In the genomic region with DNA sequence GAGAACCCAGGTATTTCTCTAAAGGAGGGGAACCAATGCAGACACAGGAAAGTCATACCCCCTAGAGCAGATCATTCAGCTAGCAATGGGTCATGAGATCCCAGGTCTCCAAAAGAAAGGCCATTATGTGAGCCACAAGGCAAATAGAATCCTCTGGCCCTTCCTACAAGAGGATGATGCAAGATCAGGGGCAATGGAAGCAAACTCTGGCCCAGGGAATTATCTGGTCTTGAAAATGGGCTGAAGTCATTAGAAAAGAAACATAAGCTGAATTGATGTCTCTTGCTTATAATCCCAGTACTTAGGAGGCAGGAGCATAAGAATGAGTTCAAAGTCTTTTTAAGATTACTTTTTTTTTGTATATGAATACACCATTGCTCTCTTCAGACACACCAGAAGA, we compare ENCODE assay signal across 31 mouse cellular contexts. TPM values are rescaled to one million over a fixed set of nuclear protein-coding genes. Genes with fewer than 3 reads are reported as not detected.
DNase-seq lines count a peak whose midpoint lies in the region; ATAC-seq and TF ChIP-seq lines count a peak whose summit lies in the region.
"Had no signal": no experiment of that assay in that cellular context is flagged by ENCODE, and none has a peak within 500 bp of the region (broad histone marks: within the 10 kb centered on the region; RNA-seq: fewer than 3 reads in every experiment).

No protein-coding gene starts in this region.

- DNase-seq in gastrocnemius, adult 2 months = no peak
- DNase-seq in gastrocnemius, adult 18-20 months (ENCODE audit: low spot score) = no peak
- no peak for DNase-seq in limb, embryonic 10.5 days (ENCODE audit: low spot score)
- no peak for DNase-seq in lung, postnatal 36 days
- DNase-seq in left cerebral cortex, adult 8-10 months (ENCODE audit: low spot score in 2 of 2) = no peak
- DNase-seq: adrenal gland, adult 2 months; adrenal gland, postnatal 14 days; cerebellum, adult 11 months; cerebellum, adult 2 months; cerebellum, adult 9-11 months; cerebellum, postnatal 25 days; gastrocnemius, postnatal 10 days; heart, postnatal 10 days; heart, postnatal 36 days had no signal

- H3K4me3 ChIP-seq in gastrocnemius, adult 2 months = no peak overlapping the region
- H3K4me3 ChIP-seq in limb, embryonic 15.5 days = no peak overlapping the region
- no peak overlapping the region for H3K4me3 ChIP-seq in limb, embryonic 10.5 days
- H3K4me3 ChIP-seq in stomach, embryonic 16.5 days (replicated peaks; ENCODE audit: low read length) = no peak overlapping the region
- H3K4me3 ChIP-seq: embryonic facial prominence, embryonic 12.5 days; forebrain, embryonic 10.5 days; forebrain, embryonic 13.5 days; heart, embryonic 12.5 days; heart, embryonic 15.5 days; hindbrain, embryonic 10.5 days; hindbrain, embryonic 13.5 days; intestine, embryonic 15.5 days had no signal

- intact Hi-C loops in gastrocnemius, adult 2 months (cut with DNase I) = no loop called here

- no peak for ATAC-seq in limb, embryonic 15.5 days (ENCODE audit: insufficient number of reproducible peaks, low FRiP score, low TSS enrichment, low read depth)
- ATAC-seq in stomach, embryonic 16.5 days (ENCODE audit: insufficient read depth, low FRiP score) = no peak
- ATAC-seq: CD4-positive, CD25-positive, alpha-beta regulatory T cell, adult 4 months; forebrain, embryonic 13.5 days; forebrain, embryonic 16.5 days; hindbrain, embryonic 16.5 days had no signal

- H3K9ac ChIP-seq in limb, embryonic 15.5 days = no peak overlapping the region
- no peak overlapping the region for H3K9ac ChIP-seq in stomach, embryonic 16.5 days (ENCODE audit: low read length)
- H3K9ac ChIP-seq: embryonic facial prominence, embryonic 12.5 days; forebrain, embryonic 13.5 days; heart, embryonic 12.5 days; heart, embryonic 15.5 days; hindbrain, embryonic 13.5 days; intestine, embryonic 15.5 days had no signal

- peaks cover 24% of the 10 kb centered on the region for H3K4me1 ChIP-seq in limb, embryonic 15.5 days
- H3K4me1 ChIP-seq in limb, embryonic 10.5 days = peaks cover 32% of the 10 kb centered on the region; the same call in 1 of the 2 replicates
- no peaks in the 10 kb centered on the region for H3K4me1 ChIP-seq in stomach, embryonic 16.5 days (ENCODE audit: control insufficient read depth, insufficient read depth, low read length)
- H3K4me1 ChIP-seq: forebrain, embryonic 13.5 days had no signal

- H3K9me3 ChIP-seq in limb, embryonic 15.5 days = no peaks in the 10 kb centered on the region
- H3K9me3 ChIP-seq in limb, embryonic 10.5 days (replicated peaks) = no peaks in the 10 kb centered on the region
- H3K9me3 ChIP-seq in stomach, embryonic 16.5 days (replicated peaks; ENCODE audit: control insufficient read depth, low read length) = no peaks in the 10 kb centered on the region
- H3K9me3 ChIP-seq: embryonic facial prominence, embryonic 12.5 days; forebrain, embryonic 10.5 days; forebrain, embryonic 13.5 days; heart, embryonic 12.5 days; heart, embryonic 15.5 days; hindbrain, embryonic 10.5 days; hindbrain, embryonic 13.5 days; intestine, embryonic 15.5 days had no signal

- H3K4me2 ChIP-seq in limb, embryonic 15.5 days = no peak overlapping the region
- H3K4me2 ChIP-seq in stomach, embryonic 16.5 days (ENCODE audit: low read depth, low read length) = no peak overlapping the region
- H3K4me2 ChIP-seq: embryonic facial prominence, embryonic 12.5 days; forebrain, embryonic 13.5 days; heart, embryonic 12.5 days; heart, embryonic 15.5 days; hindbrain, embryonic 13.5 days; intestine, embryonic 15.5 days had no signal

- no peak for TF ChIP-seq CTCF in gastrocnemius, adult 2 months (IDR thresholded peaks at IDR 0.05)

- H3K36me3 ChIP-seq in limb, embryonic 15.5 days = peaks cover 35% of the 10 kb centered on the region
- H3K36me3 ChIP-seq in limb, embryonic 10.5 days = no peaks in the 10 kb centered on the region
- H3K36me3 ChIP-seq in stomach, embryonic 16.5 days (ENCODE audit: control insufficient read depth, insufficient read depth, low read length) = no peaks in the 10 kb centered on the region
- H3K36me3 ChIP-seq: embryonic facial prominence, embryonic 12.5 days; forebrain, embryonic 10.5 days; hindbrain, embryonic 10.5 days; hindbrain, embryonic 13.5 days; intestine, embryonic 15.5 days had no signal

- 0 out of 2 replicates have a peak overlapping the region, but pooled peaks have one; percentile 4 for H3K27ac ChIP-seq in gastrocnemius, adult 2 months
- 0 out of 2 replicates have a peak overlapping the region, but pooled peaks have one; percentile 71 for H3K27ac ChIP-seq in limb, embryonic 15.5 days
- H3K27ac ChIP-seq in limb, embryonic 10.5 days = no peak overlapping the region
- peak overlapping the region; percentile 88; the same call in 1 of the 2 replicates for H3K27ac ChIP-seq in stomach, embryonic 16.5 days (ENCODE audit: low read length)
- H3K27ac ChIP-seq: embryonic facial prominence, embryonic 12.5 days; forebrain, embryonic 10.5 days; forebrain, embryonic 13.5 days; hindbrain, embryonic 13.5 days; intestine, embryonic 15.5 days had no signal

- no peaks in the 10 kb centered on the region for H3K27me3 ChIP-seq in limb, embryonic 15.5 days
- H3K27me3 ChIP-seq in limb, embryonic 10.5 days (ENCODE audit: low read depth, poor library complexity, severe bottlenecking) = no peaks in the 10 kb centered on the region
- H3K27me3 ChIP-seq in stomach, embryonic 16.5 days (ENCODE audit: control insufficient read depth, insufficient read depth, low read length) = no peaks in the 10 kb centered on the region
- H3K27me3 ChIP-seq: embryonic facial prominence, embryonic 12.5 days; forebrain, embryonic 13.5 days; heart, embryonic 12.5 days; heart, embryonic 15.5 days; hindbrain, embryonic 13.5 days; intestine, embryonic 15.5 days had no signal

RNA-seq across cellular contexts. Expression of a gene that starts 28.1 kb away (rescaled TPM):
- 1 to 10 TPM; 4.3 to 4.7 TPM for total RNA-seq in gastrocnemius, adult 2 months (2021)
- 1 to 10 TPM; 2.1 to 3.3 TPM for total RNA-seq in gastrocnemius, adult 18-20 months (2021)
- 10.9 and 11.3 TPM in 2 replicates for polyA plus RNA-seq in limb, embryonic 15.5 days (2015; fragmentation: Nextera tagmentation; extraction: Ambion mirVana)
- 9.3 and 11.6 TPM in 2 replicates for polyA plus RNA-seq in limb, embryonic 10.5 days (2016; fragmentation: Nextera tagmentation; extraction: Ambion mirVana)
- polyA plus RNA-seq in stomach, embryonic 16.5 days (2015; fragmentation: Nextera tagmentation; extraction: Ambion mirVana) = 12.9 and 13.1 TPM in 2 replicates
- 10 to 100 TPM in 1 of 4 experiments, 1 to 10 TPM in 3; 7.9 to 10.5 (median 8.9) TPM for total RNA-seq in left cerebral cortex, adult 8-10 months (2022)

RNA-seq across cellular contexts. Expression of a gene that starts 35.2 kb away (rescaled TPM):
- 1 to 10 TPM; 5.7 to 6.0 TPM for total RNA-seq in gastrocnemius, adult 2 months (2021)
- 1 to 10 TPM; 2.9 to 5.8 TPM for total RNA-seq in gastrocnemius, adult 18-20 months (2021)
- 49.1 and 52.2 TPM in 2 replicates for polyA plus RNA-seq in limb, embryonic 15.5 days (2015; fragmentation: Nextera tagmentation; extraction: Ambion mirVana)
- polyA plus RNA-seq in limb, embryonic 10.5 days (2016; fragmentation: Nextera tagmentation; extraction: Ambion mirVana) = 2.1 and 5.0 TPM in 2 replicates
- polyA plus RNA-seq in stomach, embryonic 16.5 days (2015; fragmentation: Nextera tagmentation; extraction: Ambion mirVana) = 24.0 and 28.1 TPM in 2 replicates
- 10 to 100 TPM; 14.2 to 17.9 (median 15.9) TPM for total RNA-seq in left cerebral cortex, adult 8-10 months (2022)
- total RNA-seq: common myeloid progenitor, adult 5-6 weeks; granulocyte monocyte progenitor cell, adult 5-6 weeks had no signal
- polyA plus RNA-seq: CD4-positive, CD25-positive, alpha-beta regulatory T cell, adult 4 months had no signal

RNA-seq across cellular contexts. Expression of a gene that starts 35.6 kb away (rescaled TPM):
- total RNA-seq in gastrocnemius, adult 2 months (2021) = under 1 TPM in 1 of 2 experiments, not detected in 1; 0.22 TPM
- not detected for total RNA-seq in gastrocnemius, adult 18-20 months (2021)
- 1.00 and 3.4 TPM in 2 replicates for polyA plus RNA-seq in limb, embryonic 15.5 days (2015; fragmentation: Nextera tagmentation; extraction: Ambion mirVana)
- polyA plus RNA-seq in limb, embryonic 10.5 days (2016; fragmentation: Nextera tagmentation; extraction: Ambion mirVana) = 0.35 TPM in 1 of 2 replicates, not detected in the other
- polyA plus RNA-seq in stomach, embryonic 16.5 days (2015; fragmentation: Nextera tagmentation; extraction: Ambion mirVana) = 1.2 and 1.3 TPM in 2 replicates
- total RNA-seq in left cerebral cortex, adult 8-10 months (2022) = under 1 TPM in 2 of 4 experiments, not detected in 2; 0.30 to 0.37 TPM
- total RNA-seq: common myeloid progenitor, adult 5-6 weeks; gastrocnemius, postnatal 36 days; granulocyte monocyte progenitor cell, adult 5-6 weeks; heart, postnatal 36 days; MEL had no signal
- polyA plus RNA-seq: CD4-positive, CD25-positive, alpha-beta regulatory T cell, adult 4 months; forebrain, embryonic 10.5 days; forebrain, embryonic 13.5 days; forebrain, embryonic 16.5 days; hindbrain, embryonic 13.5 days; hindbrain, embryonic 16.5 days had no signal

RNA-seq across cellular contexts. Expression of a gene that starts 37.2 kb away (rescaled TPM):
- total RNA-seq in gastrocnemius, adult 2 months (2021) = 10 to 100 TPM; 49.1 to 51.4 TPM
- total RNA-seq in gastrocnemius, adult 18-20 months (2021) = 10 to 100 TPM; 46.7 to 51.6 TPM
- polyA plus RNA-seq in limb, embryonic 15.5 days (2015; fragmentation: Nextera tagmentation; extraction: Ambion mirVana) = 80.0 and 86.5 TPM in 2 replicates
- 70.5 and 77.9 TPM in 2 replicates for polyA plus RNA-seq in limb, embryonic 10.5 days (2016; fragmentation: Nextera tagmentation; extraction: Ambion mirVana)
- polyA plus RNA-seq in stomach, embryonic 16.5 days (2015; fragmentation: Nextera tagmentation; extraction: Ambion mirVana) = 73.9 and 80.1 TPM in 2 replicates
- 10 to 100 TPM; 50.3 to 56.8 (median 51.5) TPM for total RNA-seq in left cerebral cortex, adult 8-10 months (2022)

RNA-seq across cellular contexts. Expression of a gene that starts 50.6 kb away (rescaled TPM):
- 10 to 100 TPM in 1 of 2 experiments, 1 to 10 TPM in 1; 8.4 to 11.3 TPM for total RNA-seq in gastrocnemius, adult 2 months (2021)
- 10 to 100 TPM; 10.8 to 11.5 TPM for total RNA-seq in gastrocnemius, adult 18-20 months (2021)
- 24.9 and 26.6 TPM in 2 replicates for polyA plus RNA-seq in limb, embryonic 15.5 days (2015; fragmentation: Nextera tagmentation; extraction: Ambion mirVana)
- polyA plus RNA-seq in limb, embryonic 10.5 days (2016; fragmentation: Nextera tagmentation; extraction: Ambion mirVana) = 27.0 and 31.6 TPM in 2 replicates
- polyA plus RNA-seq in stomach, embryonic 16.5 days (2015; fragmentation: Nextera tagmentation; extraction: Ambion mirVana) = 19.8 and 20.0 TPM in 2 replicates
- 10 to 100 TPM; 13.5 to 16.5 (median 15.5) TPM for total RNA-seq in left cerebral cortex, adult 8-10 months (2022)
